Mouse (Mus musculus) bone marrow macrophage, adult 2 months (primary cell): ENCODE results near the gene Pak2.

Experiments used
- CTCF ChIP-seq: IDR thresholded peaks from 2 replicates; pipeline ENCODE4 v1.5.1; 2012; ENCODE audit warnings: low read depth, mild to moderate bottlenecking, low read length, moderate library complexity
- POLR2A ChIP-seq: IDR thresholded peaks from 2 replicates; pipeline ENCODE4 v1.6.1; 2012; ENCODE audit warnings: mild to moderate bottlenecking, low read depth, low read length, borderline replicate concordance

GRCm38 (mm10) chr16:32059840-32060523 lies 19.2 kb downstream of the Pak2 start:
- no peak for TF ChIP-seq POLR2A
- TF ChIP-seq CTCF = no peak
